Mouse (Mus musculus) regulatory T cell (primary cell): ENCODE data around the gene Fezf1.

ENCODE experiments used
- in situ Hi-C: fragments of 300-600 bp; cut with MboI, MseI; formaldehyde crosslinking; loops from one replicate; pipeline ENCODE4 v1.15.1; 2025; ENCODE audit warnings: high pct_unique_total_duplicates

Fezf1 gene

GRCm38 (mm10) chr6:23247512-23248312 lies 450 bp downstream of the Fezf1 start:
- in situ Hi-C loops = loop anchor here (10.0 kb wide), 1 partner anchor 207 kb away; no protein-coding TSS in a partner anchor

GRCm38 (mm10) chr6:23246790-23247511 lies 1.2 kb downstream of the Fezf1 start:
- in situ Hi-C loops = loop anchor here (10.0 kb wide), 1 partner anchor 208 kb away; no protein-coding TSS in a partner anchor

GRCm38 (mm10) chr6:23246061-23246789 lies 1.9 kb downstream of the Fezf1 start:
- in situ Hi-C loops = loop anchor here (10.0 kb wide), 1 partner anchor 209 kb away; no protein-coding TSS in a partner anchor

GRCm38 (mm10) chr6:23245545-23246011 lies 2.6 kb downstream of the Fezf1 start:
- in situ Hi-C loops = loop anchor here (10.0 kb wide), 1 partner anchor 209 kb away; no protein-coding TSS in a partner anchor

DNA sequence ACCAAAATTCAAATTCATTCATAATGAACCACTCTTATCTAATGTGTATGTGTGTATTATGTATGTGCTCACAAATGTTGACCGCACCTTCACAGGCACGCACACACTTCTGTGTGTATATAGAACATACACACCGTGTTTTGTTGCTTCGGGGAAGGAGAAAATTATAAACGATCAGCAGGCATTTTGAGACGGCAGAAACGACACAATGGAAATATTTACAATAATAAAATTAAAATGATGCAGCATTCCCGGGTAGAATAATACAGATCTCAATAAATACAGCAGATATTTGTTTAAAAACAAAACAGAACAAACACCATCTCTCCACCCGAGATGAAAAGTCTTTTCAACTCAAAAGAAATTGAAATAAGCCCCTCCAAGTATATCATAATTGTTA lies 3.0 kb downstream of the Fezf1 start:
- in situ Hi-C loops = loop anchor here (10.0 kb wide), 1 partner anchor 210 kb away; no protein-coding TSS in a partner anchor

- in situ Hi-C loops = loop anchor here (10.0 kb wide), 1 partner anchor 211 kb away; no protein-coding TSS in a partner anchor
Observed at GRCm38 (mm10) chr6:23243821-23244760, 4.1 kb downstream of the Fezf1 start.

- in situ Hi-C loops = no loop called here
Observed at GRCm38 (mm10) chr6:23211499-23211898, 36.7 kb downstream of the Fezf1 start.

DNA sequence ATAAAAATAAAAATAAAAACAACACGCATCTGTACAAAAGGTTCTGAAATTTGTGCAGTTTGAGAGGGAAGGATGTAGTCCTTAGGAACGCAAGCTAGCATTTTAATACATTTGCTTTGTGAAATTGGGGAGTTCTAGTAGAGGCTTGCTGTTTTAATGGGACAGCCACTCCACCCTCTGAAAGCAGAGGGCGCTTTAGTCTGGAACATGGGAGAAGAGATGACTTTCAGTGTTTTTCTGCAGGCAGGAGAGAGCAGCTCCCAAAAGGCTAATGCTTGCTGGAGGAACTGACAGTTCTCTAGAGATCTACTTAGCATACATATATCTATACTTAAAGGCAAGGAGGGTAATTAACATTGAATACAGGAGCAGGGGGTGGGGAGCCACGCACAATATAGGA lies 40.4 kb downstream of the Fezf1 start:
- in situ Hi-C loops = no loop called here

- in situ Hi-C loops = no loop called here
Observed at GRCm38 (mm10) chr6:23202630-23203029, 45.5 kb downstream of the Fezf1 start.
